Mouse (Mus musculus): ENCODE results near the gene Fam3b.

- TF ChIP-seq CTCF (IDR thresholded peaks at IDR 0.05; ENCODE audit: control insufficient read depth, insufficient read depth, insufficient read length) (no peak), MYOD1 (IDR thresholded peaks at IDR 0.05; ENCODE audit: control insufficient read depth, insufficient read length, low read depth) (no peak), FOSL1 (IDR thresholded peaks at IDR 0.05; ENCODE audit: insufficient read depth, low read length, poor library complexity, severe bottlenecking) (no peak), MAX (IDR thresholded peaks at IDR 0.05) (no peak), USF1 (IDR thresholded peaks at IDR 0.05; ENCODE audit: low read depth) (no peak), CEBPB (IDR thresholded peaks at IDR 0.05; ENCODE audit: low read depth) (no peak)
These were observed 72.6 kb downstream of the Fam3b start for GRCm38 (mm10) chr16:97441967-97442366.

Data from C2C12 (cell line).